Mouse (Mus musculus) 3134 (cell line): Measurements from ENCODE around the gene Shisal1.

Experiments
- DNase-seq: peaks from one replicate; pipeline ENCODE4 v3.0.0-alpha.2; 2011; ENCODE audit warnings: low spot score; ENCODE audit not compliant: insufficient read length; ENCODE audit errors: extremely low read depth

Gene Shisal1

GRCm38 (mm10) chr15:84427624-84428023 is 19.3 kb downstream of the Shisal1 start:
- DNase-seq: no peak

GRCm38 (mm10) chr15:84425733-84426132 is 21.2 kb downstream of the Shisal1 start:
- DNase-seq: no peak

DNA sequence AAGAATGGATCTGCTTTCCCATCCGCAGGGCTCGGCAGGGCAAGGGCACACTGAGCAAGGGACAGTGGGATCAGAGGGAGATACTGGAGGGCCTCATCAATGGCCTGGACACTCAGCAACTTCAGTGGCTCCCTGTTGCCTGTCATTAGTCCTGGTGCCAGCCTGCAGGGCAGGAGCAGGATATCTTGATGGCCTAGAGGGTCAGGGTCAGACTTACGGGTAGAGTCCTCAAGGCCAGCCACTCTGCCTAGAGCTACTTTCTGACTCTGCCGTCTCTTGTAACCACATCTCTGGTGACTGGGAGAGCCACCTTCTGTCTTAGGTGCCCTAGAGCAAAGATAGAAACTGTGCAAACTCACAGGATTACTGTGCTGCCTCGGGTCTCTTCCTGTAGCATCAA is 23.1 kb downstream of the Shisal1 start:
- DNase-seq: no peak

DNA sequence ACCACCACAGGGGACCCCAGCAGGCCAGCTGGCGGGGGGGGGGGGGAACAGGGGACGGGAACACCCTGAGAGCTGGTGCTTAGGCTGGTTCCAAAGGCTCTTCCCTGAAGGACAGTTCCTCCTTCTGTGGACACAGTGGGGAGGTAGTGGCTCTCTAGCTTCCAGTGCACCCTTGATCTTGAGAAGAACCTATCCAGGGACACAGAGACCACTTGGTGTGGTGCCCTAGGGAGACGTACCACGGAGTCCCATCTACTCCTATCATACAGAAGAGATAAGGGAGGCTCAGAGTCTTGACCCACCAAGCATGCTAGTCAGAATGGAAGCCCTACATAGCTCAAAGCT is 28.7 kb downstream of the Shisal1 start:
- DNase-seq: no peak

DNA sequence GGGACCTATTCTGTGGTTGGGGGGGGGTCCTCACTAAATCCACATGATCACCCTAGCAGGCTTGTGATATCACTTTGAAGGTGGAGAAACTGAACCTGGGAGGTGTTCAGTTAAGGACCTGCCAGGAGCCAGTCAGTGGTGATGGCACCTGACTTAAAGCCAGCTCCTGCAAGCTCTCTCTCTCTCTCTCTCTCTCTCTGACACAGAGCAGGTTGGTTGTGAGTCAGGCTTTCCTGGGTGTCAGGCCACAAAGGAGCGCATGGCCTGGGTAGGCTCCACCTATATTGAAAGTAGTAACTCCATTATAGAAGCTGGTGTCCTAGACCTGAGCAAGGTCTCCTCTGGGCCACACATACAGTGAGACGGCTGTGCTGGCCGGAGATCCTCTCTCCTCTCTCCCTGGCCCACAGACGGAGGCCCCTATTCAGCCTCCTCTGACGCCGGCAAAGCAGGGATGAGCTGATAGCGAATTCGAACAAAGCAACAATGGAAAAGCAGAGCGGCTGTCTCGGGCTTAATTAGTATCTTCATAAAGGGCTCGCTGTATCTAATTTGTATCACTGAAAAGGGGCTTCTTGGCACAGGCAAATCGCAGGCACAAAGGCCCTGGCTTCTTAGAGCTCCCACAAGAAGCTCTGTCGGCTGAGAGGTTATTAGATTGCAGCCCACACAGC is 29.2 kb downstream of the Shisal1 start:
- no peak for DNase-seq

DNA sequence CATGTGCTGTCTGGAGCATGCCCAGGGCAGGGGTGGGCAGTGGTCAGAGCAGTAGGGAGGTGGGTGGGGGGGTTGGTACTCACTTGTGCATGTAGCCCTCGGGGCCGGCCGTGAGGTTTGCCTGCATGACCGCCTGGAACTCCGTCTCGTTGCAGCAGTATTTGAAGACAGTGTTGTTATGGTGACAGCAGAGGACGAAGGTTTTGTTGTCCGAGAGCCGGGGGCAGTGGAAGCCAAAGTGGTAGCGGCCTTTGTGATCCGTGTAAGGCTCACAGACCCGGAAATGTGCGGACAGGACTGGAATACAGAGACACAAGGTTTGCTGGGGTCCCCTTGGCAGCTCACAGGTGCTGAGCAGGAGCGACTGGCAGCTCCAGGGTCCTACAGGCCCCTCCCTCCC is 29.9 kb downstream of the Shisal1 start:
- no peak for DNase-seq

DNA sequence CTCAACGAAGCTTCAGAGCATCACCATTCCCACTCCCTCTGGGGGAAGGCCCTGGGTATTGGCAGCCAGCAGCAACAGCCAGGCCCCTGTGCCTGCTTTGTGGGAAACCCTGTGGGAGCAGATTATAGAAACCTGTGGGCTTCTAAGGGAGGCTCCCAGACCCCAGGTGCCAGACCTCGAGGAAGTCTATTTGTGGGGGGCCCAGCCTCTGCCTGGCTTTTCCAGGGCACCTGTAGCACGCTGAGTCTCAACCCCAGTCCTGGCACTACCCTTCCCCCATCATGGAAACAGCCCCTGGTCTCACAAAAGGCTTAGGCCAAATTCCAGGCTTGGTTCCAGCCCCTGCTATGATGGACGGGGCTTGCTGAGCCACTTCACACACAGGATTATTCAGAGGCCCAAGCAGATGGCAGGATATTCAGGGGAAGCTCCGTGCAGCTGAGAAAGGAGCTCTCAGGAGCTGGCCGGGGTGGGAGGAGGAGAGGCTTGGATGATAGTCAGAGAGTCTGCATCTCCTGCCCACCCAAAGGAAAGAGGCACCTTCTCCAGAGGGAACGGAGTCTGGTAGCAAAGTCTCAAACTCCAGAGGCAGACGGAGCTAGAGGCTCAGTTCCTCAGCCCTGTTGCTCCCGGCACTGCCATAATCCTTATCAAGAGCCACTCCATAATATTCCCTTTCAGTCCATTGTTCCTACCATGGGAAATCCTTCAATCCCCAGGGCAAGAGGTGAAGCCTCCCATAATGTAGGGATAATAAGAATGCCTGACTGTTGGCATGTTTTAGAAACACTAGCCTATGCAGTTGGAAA is 32.7 kb downstream of the Shisal1 start:
- no peak for DNase-seq

- peak; percentile 96 for DNase-seq
These were observed 34.5 kb downstream of the Shisal1 start for GRCm38 (mm10) chr15:84412409-84412808.

GRCm38 (mm10) chr15:84410052-84410451 is 36.8 kb downstream of the Shisal1 start:
- DNase-seq: no peak

DNA sequence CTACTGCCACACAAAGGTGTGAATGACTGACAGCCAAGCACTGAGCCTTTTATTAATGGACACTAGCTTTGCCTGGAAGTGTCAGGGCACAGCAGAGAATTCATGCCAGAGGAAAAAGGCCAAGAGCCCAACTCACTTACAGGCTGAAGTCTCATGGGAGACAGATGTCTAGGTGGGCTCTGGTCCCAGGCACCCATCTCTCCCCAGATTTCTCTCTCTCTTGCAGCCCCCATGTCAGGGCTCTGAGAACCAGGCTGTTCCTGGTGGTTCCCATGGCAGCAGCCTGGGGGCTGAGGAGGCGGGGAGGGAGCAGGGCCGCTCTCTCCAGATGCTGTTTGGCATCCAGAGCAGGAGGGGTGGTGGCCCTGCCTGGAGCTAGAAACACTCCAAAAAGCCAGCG is 38.3 kb downstream of the Shisal1 start:
- no peak for DNase-seq

- DNase-seq: no peak
These were observed 41.1 kb downstream of the Shisal1 start for GRCm38 (mm10) chr15:84405759-84406158.

GRCm38 (mm10) chr15:84403454-84404113 is 43.3 kb downstream of the Shisal1 start:
- DNase-seq: no peak

DNA sequence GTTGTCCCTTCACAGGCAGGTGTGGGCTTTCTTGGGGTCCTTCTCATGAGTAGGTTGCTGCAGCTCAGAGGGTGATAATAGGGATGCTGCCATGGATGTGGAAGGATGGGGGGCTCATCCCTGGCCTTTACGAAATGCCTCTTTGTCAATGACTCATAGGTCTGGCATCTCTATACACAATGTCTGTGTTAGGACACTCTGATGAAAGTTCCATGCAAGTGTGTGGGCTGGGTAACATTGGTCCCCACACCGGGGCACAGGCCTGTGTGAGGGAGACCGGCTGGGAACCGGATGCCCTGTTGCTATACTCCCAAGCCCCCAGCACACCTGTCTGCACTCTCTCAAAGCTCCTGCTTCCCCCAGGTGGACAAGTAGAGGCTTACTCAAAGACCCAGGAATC is 48.3 kb downstream of the Shisal1 start:
- no peak for DNase-seq

GRCm38 (mm10) chr15:84397663-84398169 is 49.2 kb downstream of the Shisal1 start:
- no peak for DNase-seq

GRCm38 (mm10) chr15:84395341-84396067 is 51.4 kb downstream of the Shisal1 start:
- no peak for DNase-seq

GRCm38 (mm10) chr15:84393341-84393740 is 53.6 kb downstream of the Shisal1 start:
- DNase-seq: no peak

- no peak for DNase-seq
These were observed 54.1 kb downstream of the Shisal1 start for GRCm38 (mm10) chr15:84392840-84393239.

DNA sequence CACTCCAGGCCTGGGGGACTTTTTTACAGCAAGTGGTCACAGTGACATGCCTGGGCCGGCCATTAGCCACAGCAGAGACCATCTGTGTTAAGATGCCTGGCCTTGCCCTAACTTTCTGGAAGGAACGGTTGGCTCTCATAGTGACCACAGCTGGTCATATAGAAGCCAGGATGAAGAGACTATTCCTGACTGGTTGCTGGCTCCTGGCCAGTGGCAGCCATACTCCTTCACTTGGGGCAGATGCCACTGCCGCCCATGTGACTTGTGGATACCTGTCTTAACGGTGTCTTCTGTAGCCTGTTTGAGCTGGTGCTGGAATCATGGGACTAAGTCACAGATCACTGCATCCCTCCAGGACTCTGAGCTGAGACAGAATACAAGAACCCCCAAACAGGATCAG is 54.8 kb downstream of the Shisal1 start:
- no peak for DNase-seq

DNA sequence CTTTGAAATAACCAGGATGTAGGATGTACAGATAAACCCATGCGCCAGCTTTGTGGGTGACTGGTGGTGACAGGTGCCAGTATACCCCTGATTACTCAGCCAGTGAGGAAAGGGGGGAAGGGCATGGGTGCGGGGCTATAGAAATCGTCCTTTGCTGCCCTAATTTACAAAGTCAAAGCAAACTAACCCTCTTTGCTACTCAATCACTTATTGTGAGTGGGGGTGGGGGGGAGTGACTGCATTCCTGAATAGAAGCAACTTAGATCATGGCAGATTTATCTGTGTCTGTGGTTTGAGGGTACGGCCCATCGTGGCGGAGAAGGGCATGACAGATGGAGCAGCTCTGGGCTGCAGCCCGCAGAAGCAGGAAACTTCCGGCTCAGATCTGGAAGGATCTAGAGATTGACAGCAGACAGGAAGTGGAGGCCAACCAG is 58.2 kb downstream of the Shisal1 start:
- DNase-seq: no peak

DNA sequence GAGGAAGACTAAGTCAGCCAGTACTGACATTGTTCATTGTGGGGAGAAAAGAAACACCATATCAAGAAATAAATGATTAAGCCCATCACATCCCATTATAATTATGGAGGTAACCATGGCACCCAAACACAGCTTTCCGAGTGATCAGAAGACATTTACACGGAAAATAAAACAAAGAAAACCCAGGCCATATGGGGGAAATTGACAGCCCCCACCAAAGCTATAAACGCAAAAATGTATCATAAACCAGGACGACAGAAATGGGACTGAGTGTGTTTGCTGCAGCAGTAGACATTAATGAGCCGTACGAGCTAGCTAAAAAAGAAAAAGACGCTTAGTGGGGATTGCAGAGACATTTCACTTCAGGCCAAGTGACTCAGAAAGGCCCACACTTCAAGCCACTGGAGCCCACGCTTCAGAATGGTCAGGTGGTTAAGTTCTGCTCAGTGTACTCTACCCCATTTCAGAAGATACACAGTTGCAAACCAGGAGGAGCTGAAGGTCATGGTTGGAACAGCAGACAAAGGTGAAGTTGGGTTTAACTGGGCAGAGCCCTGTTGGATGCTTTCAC is 60.8 kb downstream of the Shisal1 start:
- DNase-seq: no peak

GRCm38 (mm10) chr15:84384066-84384465 is 62.8 kb downstream of the Shisal1 start:
- no peak for DNase-seq
